Mouse (Mus musculus) heart, postnatal 14 days (tissue): Measurements from ENCODE around the gene Card10. TPM values are rescaled to one million over a fixed set of nuclear protein-coding genes. Genes with fewer than 3 reads are reported as not detected.

Source experiments
- DNase-seq, 2 experiments: peaks; one replicate each; pipeline ENCODE4 v3.0.0; 2021 to 2022
- intact Hi-C: fragments of 180-260 bp; cut with DNase I; formaldehyde crosslinking; loops from one replicate; pipeline ENCODE4 v1.15.1; 2025
- total RNA-seq, 2 experiments: library from RNA; stranded (reverse); gene quantifications; 2 replicates each; pipeline ENCODE4 v1.2.3; 2021

Card10 gene
- total RNA-seq, 2 experiments from 2014 or later: 20.3 to 20.6 TPM

DNA sequence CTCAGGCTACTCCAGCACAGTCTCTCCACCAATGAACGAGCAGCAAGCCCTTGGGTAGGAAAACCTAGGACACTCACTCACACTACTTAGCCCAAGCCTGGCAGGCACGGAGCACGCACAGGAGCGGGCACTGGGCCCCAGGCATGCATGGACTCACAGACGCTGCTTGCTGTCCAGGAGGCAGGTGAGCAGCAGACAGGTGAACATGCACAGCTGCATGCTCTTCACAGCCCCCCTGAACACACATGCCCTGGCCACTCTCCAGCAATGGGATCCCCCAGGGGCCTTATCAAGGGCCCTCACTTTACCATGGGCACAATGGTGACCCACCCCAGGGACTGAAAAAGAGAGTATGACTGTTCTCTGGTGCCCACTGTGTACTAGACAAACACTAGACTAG is 23.2 kb downstream of the Card10 start:
- intact Hi-C loops: no loop called here
- DNase-seq: no peak

- intact Hi-C loops: no loop called here
- no peak for DNase-seq
Observed at GRCm38 (mm10) chr15:78779253-78779652, 23.6 kb downstream of the Card10 start.

GRCm38 (mm10) chr15:78778077-78778870 is 24.6 kb downstream of the Card10 start:
- intact Hi-C loops: no loop called here

GRCm38 (mm10) chr15:78773290-78773729 is 29.5 kb downstream of the Card10 start, which contains the start of gene Mfng:
Mfng (minus strand) TSS chr15:78773475.
- DNase-seq: peak; percentile 81 to 83
- intact Hi-C loops: no loop called here

More at GRCm38 (mm10) chr15:78778077-78778870, 24.6 kb downstream of the Card10 start:
- DNase-seq: peak; percentile 89 to 94

DNA sequence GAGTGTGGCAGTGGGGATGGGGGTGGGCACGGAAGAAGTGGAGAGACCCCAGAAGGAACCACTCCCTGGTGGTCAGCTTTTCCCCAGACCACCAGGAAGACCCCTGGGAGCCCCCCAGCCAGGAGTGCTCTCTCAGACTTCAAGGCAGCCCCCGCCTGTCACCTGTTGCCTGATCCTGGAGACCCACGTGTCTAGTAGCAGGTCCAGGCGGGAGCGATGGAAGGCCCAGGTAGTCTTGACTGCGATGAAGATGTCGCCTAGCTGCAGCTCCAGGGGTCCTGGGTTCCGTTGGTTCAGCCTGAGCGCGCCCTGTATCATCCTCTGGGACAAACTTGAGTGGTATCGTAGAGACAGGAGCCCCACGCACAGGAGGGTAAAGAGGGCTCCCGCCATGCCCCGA is 30.0 kb downstream of the Card10 start:
- DNase-seq: no peak
- intact Hi-C loops: no loop called here

DNA sequence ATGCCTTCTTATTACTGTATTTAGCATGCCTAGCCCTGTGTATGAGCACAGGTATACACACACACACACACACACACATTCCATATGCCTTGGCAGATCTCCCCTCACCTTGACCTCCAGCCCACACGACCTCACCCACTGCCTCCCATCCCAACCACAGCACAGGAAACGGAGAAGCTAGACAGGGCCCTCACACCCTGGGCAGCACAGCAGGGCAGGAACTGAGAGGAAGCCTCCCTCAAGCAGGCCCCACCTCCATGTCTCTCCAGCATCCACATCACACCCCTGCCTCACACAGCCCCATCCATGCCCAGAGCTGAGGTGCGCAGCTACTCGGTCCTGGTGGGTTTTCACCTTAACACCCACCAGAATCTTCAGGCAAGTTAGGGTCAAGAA is 30.5 kb downstream of the Card10 start:
- DNase-seq: peak in 1 of 2 experiments; percentile 50
- intact Hi-C loops: no loop called here

- intact Hi-C loops: no loop called here
- peak; percentile 48 to 60 for DNase-seq
Observed at GRCm38 (mm10) chr15:78771531-78772367, 31.1 kb downstream of the Card10 start.

GRCm38 (mm10) chr15:78770983-78771355 is 31.9 kb downstream of the Card10 start:
- no peak for DNase-seq
- intact Hi-C loops: no loop called here

- intact Hi-C loops: no loop called here
- no peak for DNase-seq
Observed at GRCm38 (mm10) chr15:78770234-78770982, 32.4 kb downstream of the Card10 start.

- intact Hi-C loops: no loop called here
Observed at GRCm38 (mm10) chr15:78769064-78769463, 33.8 kb downstream of the Card10 start.

GRCm38 (mm10) chr15:78763704-78764103 is 39.1 kb downstream of the Card10 start:
- intact Hi-C loops: no loop called here
- DNase-seq: no peak

More at GRCm38 (mm10) chr15:78769064-78769463, 33.8 kb downstream of the Card10 start:
- DNase-seq: no peak

DNA sequence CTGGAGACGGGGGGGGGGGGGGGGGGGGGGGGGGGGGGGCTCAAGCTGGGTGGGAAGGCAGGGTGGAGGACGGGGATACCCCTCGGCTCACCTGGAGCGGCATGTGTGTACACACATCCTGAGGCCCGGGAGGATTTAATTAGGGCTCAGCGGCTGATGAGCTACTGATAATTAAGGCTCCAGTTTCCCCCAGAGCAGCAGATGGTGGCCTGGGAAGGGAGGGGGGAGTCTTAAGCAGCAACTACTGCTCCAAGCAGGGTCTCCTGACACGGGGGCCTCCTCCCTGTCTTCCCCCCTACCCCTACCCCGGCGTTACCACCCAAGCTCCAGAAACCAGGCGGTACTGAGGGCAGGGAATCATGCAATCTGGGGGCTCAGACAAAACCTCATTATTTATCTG is 39.6 kb downstream of the Card10 start:
- intact Hi-C loops: no loop called here
- DNase-seq: no peak

DNA sequence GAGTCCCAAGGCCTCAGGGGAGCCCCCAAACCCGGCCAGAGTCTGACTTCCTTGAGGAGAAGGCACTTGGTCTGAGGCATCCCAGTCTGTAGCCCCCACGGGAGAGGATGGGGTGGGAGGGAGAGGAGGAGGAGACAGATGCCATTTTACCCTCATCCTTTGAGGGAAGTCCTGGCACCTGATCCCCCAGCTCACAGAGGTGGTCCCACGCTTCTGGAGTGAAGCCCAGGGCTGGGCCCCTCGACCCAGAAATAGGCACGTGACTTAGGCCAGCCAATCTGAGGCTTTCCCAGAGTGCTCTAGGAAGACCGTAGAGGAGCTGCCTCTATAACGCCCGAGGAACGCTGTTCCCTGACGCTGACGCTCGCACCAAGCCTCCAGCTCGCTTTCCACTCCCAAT is 41.7 kb downstream of the Card10 start:
- no peak for DNase-seq
- intact Hi-C loops: no loop called here

GRCm38 (mm10) chr15:78758132-78758531 is 44.7 kb downstream of the Card10 start:
- intact Hi-C loops: no loop called here
- DNase-seq: no peak

DNA sequence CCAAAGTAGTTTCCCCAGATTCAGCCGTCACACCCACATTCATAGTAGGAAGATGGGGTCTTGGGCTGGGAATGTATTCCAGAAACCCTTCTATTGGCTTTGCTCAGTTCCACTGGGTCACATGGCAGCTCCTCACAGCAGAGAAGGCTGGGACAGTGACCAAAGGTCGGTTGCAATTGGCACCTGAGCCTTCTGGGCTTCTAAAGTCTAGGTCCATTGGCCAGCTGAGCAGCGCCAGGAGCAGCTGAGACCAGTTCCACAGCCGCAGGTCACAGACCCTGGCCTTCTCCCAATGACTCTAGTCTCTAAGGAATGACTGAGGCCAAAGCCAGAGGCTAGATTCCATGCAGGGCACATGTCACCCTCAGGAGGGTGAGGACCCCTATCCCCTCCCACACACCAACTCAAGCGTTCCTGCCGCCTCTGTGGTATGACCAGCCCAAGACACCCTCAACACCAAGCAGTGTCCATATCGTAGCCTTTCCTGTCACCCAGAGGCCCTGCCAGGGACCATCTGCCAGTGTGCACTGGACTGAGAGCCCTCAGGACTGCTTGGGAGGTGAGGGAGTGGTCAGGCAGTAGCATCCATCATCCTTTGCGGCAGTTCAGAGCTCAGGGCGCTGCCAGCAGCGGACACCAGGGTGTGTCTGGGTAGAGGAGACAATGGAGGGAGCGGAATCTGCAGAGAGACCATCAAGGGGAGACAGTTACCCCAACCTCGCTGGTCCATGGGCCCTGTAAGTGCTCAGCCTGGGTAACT is 46.7 kb downstream of the Card10 start:
- intact Hi-C loops: no loop called here
- DNase-seq: no peak

DNA sequence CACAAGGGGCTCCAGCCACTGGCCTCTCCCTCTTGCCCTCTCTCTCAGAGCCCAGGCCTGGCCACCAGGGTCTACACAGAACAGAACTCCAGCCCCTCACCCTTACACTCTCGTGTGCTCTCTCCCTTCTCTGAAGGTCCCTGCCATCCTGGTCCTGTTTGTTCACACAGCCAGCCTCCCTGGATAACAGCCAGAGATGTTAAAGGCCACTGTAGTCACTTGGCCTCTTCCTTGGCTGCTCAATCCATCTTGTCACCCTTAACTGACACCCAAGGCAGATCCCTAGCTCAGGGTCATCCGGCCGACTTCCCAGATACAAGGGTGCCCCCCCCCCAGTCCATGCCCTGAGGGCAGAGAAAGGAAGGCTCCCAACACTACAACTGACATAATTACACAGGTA is 47.6 kb downstream of the Card10 start:
- intact Hi-C loops: no loop called here
- DNase-seq: no peak

DNA sequence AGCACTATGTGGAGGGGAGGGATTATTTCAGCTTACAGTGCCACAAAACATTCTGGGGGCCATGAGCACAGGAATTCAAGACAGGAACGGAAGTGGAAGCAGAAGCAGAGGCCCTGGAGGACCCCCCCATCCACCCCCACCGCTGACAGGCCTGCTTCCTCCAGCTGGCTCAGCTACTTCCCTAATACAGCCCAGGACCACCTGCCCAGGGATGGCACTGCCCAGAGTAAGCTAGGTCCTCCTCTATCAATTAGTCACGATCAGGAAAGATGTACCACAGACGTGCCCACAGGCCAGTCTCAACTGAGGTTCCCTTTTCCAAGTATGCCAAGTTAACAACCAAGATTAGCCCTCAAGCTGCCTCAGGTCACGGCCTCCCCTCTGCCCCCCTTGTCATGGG is 48.7 kb downstream of the Card10 start:
- intact Hi-C loops: no loop called here

GRCm38 (mm10) chr15:78752991-78753390 is 49.9 kb downstream of the Card10 start:
- intact Hi-C loops: no loop called here
- no peak for DNase-seq

More for the DNA sequence above, 48.7 kb downstream of the Card10 start:
- no peak for DNase-seq

DNA sequence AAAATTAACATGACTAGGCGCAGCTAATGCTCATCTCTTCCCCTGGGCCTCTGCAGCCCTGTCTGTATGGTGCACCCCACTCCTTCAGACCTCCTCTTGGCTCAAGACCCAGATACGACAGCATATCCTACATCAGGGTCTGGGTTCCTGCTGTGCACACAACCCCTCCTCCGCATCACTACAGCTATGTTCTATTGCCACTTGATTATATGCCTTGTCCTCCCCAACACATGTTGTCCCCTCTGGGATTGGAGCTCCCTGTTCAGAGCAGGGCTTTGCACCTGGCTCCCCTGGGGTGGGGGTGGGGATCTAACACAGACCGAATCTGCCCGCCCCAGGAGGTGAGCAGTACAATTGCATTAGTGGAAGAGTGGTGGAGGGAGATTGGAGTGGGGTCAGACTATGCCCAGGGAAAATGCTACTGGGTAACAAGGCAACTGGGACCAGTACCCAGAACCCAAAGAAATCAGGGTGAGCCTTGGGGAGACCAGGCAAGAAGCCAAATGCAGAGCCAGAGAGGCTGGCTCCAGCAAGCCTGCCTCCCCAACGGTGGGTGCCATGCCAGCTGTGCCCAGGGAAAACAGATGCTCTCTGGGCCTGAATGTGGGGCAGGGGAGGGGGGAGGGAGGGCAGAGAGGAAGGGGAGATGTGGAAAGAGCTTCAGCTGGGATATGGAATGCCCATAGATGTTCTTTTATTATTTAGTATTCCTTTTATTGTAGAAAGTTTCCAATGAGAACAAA is 52.1 kb downstream of the Card10 start:
- intact Hi-C loops: no loop called here
- DNase-seq: no peak
